Mouse (Mus musculus): Measurements from ENCODE around the gene Fkbp6. TPM values are rescaled to one million over a fixed set of nuclear protein-coding genes. Genes with fewer than 3 reads are reported as not detected.

The Fkbp6 gene
- total RNA-seq, 2 experiments from 2014 or later: 0.62 TPM; not detected in 1

GRCm38 (mm10) chr5:135242608-135243007 is 107.2 kb downstream of the Fkbp6 start:
- ATAC-seq (replicated peaks; ENCODE audit: poor library complexity, severe bottlenecking): no peak

GRCm38 (mm10) chr5:135242136-135242535 is 107.7 kb downstream of the Fkbp6 start:
- ATAC-seq (replicated peaks; ENCODE audit: poor library complexity, severe bottlenecking): no peak

Other genes with a start within 250 kb of the Fkbp6 start
- 14.7 and 19.2 TPM in 2 replicates for gene Tbl2, start 200.4 kb downstream of the Fkbp6 start, total RNA-seq (2014; fragmentation: Nextera tagmentation)
- gene Tbl2, start 200.4 kb downstream of the Fkbp6 start, total RNA-seq (2017): 19.1 and 23.0 TPM in 2 replicates
- gene Bcl7b, start 181.8 kb downstream of the Fkbp6 start, total RNA-seq (2014; fragmentation: Nextera tagmentation): 15.8 and 38.5 TPM in 2 replicates
- gene Bcl7b, start 181.8 kb downstream of the Fkbp6 start, total RNA-seq (2017): 20.7 and 36.9 TPM in 2 replicates
- gene Baz1b, start 162.8 kb downstream of the Fkbp6 start, total RNA-seq (2014; fragmentation: Nextera tagmentation): 121 and 122 TPM in 2 replicates
- 140 and 147 TPM in 2 replicates for gene Baz1b, start 162.8 kb downstream of the Fkbp6 start, total RNA-seq (2017)
- gene Fzd9, start 98.8 kb downstream of the Fkbp6 start, total RNA-seq (2014; fragmentation: Nextera tagmentation): not detected in 2 replicates
- 0.31 TPM in 1 of 2 replicates, not detected in the other for gene Fzd9, start 98.8 kb downstream of the Fkbp6 start, total RNA-seq (2017)
- not detected in 2 replicates for gene Trim50, start 3.3 kb upstream of the Fkbp6 start, total RNA-seq (2014; fragmentation: Nextera tagmentation)
- gene Trim50, start 3.3 kb upstream of the Fkbp6 start, total RNA-seq (2017): not detected in 2 replicates
- gene Nsun5, start 19.9 kb upstream of the Fkbp6 start, total RNA-seq (2014; fragmentation: Nextera tagmentation): 23.9 and 30.8 TPM in 2 replicates
- 22.7 and 23.3 TPM in 2 replicates for gene Nsun5, start 19.9 kb upstream of the Fkbp6 start, total RNA-seq (2017)
- gene Pom121, start 44.5 kb upstream of the Fkbp6 start, total RNA-seq (2014; fragmentation: Nextera tagmentation): 56.9 and 69.3 TPM in 2 replicates
- gene Pom121, start 44.5 kb upstream of the Fkbp6 start, total RNA-seq (2017): 7.2 and 8.8 TPM in 2 replicates
- 21.2 and 21.4 TPM in 2 replicates for gene Hip1, start 195.1 kb upstream of the Fkbp6 start, total RNA-seq (2014; fragmentation: Nextera tagmentation)
- 8.7 and 11.4 TPM in 2 replicates for gene Hip1, start 195.1 kb upstream of the Fkbp6 start, total RNA-seq (2017)
- not detected in 2 replicates for gene Ccl26, start 213.5 kb upstream of the Fkbp6 start, total RNA-seq (2014; fragmentation: Nextera tagmentation)
- gene Ccl26, start 213.5 kb upstream of the Fkbp6 start, total RNA-seq (2017): not detected in 2 replicates
- 2.3 and 3.9 TPM in 2 replicates for gene Ccl24, start 223.0 kb upstream of the Fkbp6 start, total RNA-seq (2014; fragmentation: Nextera tagmentation)
- gene Ccl24, start 223.0 kb upstream of the Fkbp6 start, total RNA-seq (2017): 1.4 TPM in 1 of 2 replicates, not detected in the other

Data from granulocyte monocyte progenitor cell, adult 5-6 weeks (primary cell).